Mouse (Mus musculus) forebrain, embryonic 16.5 days (tissue): ENCODE measurements around the gene Lyl1. TPM values are rescaled to one million over a fixed set of nuclear protein-coding genes. Genes with fewer than 3 reads are reported as not detected.

ENCODE experiments used
- ATAC-seq: fragments of 200-750 bp; cut with Nextera tagmentation; 2 replicates; pipeline ENCODE4 v1.8.0; 2017; ENCODE audit warnings: mild to moderate bottlenecking, moderate library complexity
- H3K27ac ChIP-seq: fragments of 300-500 bp; sonication (generic); 2 replicates; pipeline ENCODE4 v1.5.1; 2014; ENCODE audit warnings: low read length, control low read depth
- H3K27me3 ChIP-seq: fragments of 300-500 bp; sonication (generic); replicated peaks from 2 replicates; pipeline ENCODE4 v1.6.1; 2014; ENCODE audit warnings: low read length; ENCODE audit not compliant: control insufficient read depth, insufficient read depth
- H3K36me3 ChIP-seq: fragments of 300-500 bp; sonication (generic); 2 replicates; pipeline ENCODE4 v1.6.1; 2014; ENCODE audit not compliant: control insufficient read depth, insufficient read depth
- H3K4me1 ChIP-seq: fragments of 300-500 bp; sonication (generic); replicated peaks from 2 replicates; pipeline ENCODE4 v1.6.1; 2014; ENCODE audit warnings: low read length; ENCODE audit not compliant: control insufficient read depth, insufficient read depth
- H3K4me2 ChIP-seq: fragments of 300-500 bp; sonication (generic); 2 replicates; pipeline ENCODE4 v1.6.1; 2014; ENCODE audit warnings: mild to moderate bottlenecking, low read length, control low read depth
- H3K4me3 ChIP-seq: fragments of 300-500 bp; sonication (generic); replicated peaks from 2 replicates; pipeline ENCODE4 v1.5.1; 2014; ENCODE audit warnings: mild to moderate bottlenecking, low read length, control low read depth
- H3K9ac ChIP-seq: fragments of 300-500 bp; sonication (generic); replicated peaks from 2 replicates; pipeline ENCODE4 v1.6.1; 2014; ENCODE audit warnings: low read depth, low read length, control low read depth
- H3K9me3 ChIP-seq: fragments of 300-500 bp; sonication (generic); 2 replicates; pipeline ENCODE4 v1.6.1; 2016; ENCODE audit warnings: low read length; ENCODE audit not compliant: control insufficient read depth
- WGBS: fragments of 180-500 bp; shearing (Covaris S2); extraction: QIAGEN DNeasy Blood & Tissue Kit; methylation state at CpG from one replicate; pipeline ENCODE4 v1.1.7; 2014; 5-methylcytosine and 5-hydroxymethylcytosine counted together
- polyA plus RNA-seq: library from polyadenylated mRNA; unstranded; fragments of >200 nt; fragmentation: Nextera tagmentation; extraction: Ambion mirVana; gene quantifications from 2 replicates; pipeline ENCODE4 v1.2.1, GENCODE M21; 2015

Lyl1 gene
- 2.6 and 2.9 TPM in 2 replicates for polyA plus RNA-seq

DNA sequence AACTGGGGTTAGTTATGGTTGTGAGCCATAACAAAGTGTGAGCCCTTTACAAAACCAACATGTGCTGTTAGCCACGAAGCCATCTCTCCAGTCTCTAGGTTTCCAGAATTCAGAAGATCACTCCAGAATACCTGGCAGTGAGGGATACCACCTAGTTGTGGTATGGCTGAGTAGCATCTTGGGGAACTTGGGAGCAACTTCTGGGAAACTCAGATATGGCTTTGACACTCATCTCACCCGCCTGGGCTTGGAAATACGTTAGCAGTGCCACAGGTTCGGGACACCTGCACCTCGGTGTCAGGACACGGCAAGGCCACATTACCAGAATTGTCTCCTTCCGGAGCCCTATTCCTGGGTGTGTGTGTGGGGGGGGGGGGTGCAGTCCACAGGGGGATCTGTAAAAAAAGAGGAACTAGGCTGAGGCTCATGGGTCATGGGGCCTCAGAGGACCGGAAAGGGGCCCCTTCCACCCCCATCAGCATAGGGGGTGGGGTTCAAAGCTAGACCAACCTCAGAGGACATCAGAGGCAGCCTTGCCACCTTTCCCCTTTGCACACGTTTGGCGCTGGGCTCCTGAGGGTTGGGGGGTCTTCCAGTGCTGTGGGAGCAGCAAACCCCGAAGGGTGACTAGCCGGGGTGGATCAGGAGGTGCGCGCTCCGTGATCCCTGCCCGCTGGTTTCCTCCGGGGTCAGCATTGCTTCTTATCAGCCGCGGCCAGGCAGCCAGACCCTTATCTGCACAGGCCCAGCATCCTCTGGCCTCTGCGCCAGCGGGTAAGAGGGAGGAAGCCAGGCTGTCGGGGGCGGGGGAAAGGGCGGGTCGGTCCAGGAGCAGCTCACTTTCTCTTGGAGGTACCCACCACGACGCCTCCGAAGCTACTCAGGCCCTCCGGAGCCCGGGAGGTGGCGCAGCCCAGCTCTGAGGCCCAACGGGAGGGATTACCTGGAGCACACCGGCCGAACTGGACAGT is at the start of gene Lyl1:
Gene Lyl1 (plus strand): TSS at position 517 of the 971 bp plus-strand sequence.
- no peak within 1 kb of the TSS for H3K4me3 ChIP-seq
- ATAC-seq, result no peak
- WGBS, result 19% methylated on average over 33 of the region's 34 CpGs

DNA sequence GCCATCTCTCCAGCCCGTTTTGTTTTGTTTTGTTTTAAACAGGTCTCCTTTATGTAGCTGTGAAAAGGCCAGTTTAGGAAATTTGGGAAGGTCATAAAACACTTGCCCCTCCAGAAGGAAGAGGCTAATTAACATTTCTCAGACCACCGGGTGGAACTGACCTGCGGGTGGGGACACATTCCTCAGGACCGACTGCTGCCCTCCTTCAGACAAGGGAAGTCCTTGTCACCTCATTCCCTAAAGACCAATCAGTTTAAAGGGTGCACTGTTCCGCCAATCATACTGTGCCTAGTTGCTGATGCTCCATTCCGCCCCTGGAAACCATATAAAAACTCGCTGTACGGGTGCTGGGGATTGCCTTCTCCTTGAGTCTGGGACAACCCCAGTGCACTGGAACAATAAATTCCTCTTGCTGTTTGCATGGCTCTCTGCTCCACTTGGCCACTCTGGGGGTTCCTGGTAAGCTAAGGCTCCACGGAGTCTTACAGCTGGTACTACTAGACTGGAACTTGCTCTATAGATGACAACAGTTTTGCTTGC is 48.1 kb upstream of the Lyl1 start:
- Histone ChIP-seq H3K4me2 (no peak overlapping the region), H3K4me1 (peaks cover 18% of the 10 kb centered on the region), H3K36me3 (no peaks in the 10 kb centered on the region), H3K27me3 (no peaks in the 10 kb centered on the region), H3K27ac (no peak overlapping the region), H3K9ac (no peak overlapping the region), H3K4me3 (no peak overlapping the region), H3K9me3 (no peaks in the 10 kb centered on the region)
- no peak for ATAC-seq
- 70% methylated on average over 9 of the region's 9 CpGs for WGBS

More for the DNA sequence above, at the start of gene Lyl1:
- H3K4me1 ChIP-seq, result peaks cover 36% of the 10 kb centered on the region
- H3K27me3 ChIP-seq, result peaks cover 29% of the 10 kb centered on the region
- peaks cover 14% of the 10 kb centered on the region; the same call in 1 of the 2 replicates for H3K36me3 ChIP-seq
- no peak within 1 kb of the TSS for H3K4me2 ChIP-seq
- H3K9ac ChIP-seq, result peak within 1 kb of the TSS; percentile 29; the same call in 1 of the 2 replicates
- H3K27ac ChIP-seq, result peak within 1 kb of the TSS; percentile 60
- no peaks in the 10 kb centered on the region for H3K9me3 ChIP-seq

DNA sequence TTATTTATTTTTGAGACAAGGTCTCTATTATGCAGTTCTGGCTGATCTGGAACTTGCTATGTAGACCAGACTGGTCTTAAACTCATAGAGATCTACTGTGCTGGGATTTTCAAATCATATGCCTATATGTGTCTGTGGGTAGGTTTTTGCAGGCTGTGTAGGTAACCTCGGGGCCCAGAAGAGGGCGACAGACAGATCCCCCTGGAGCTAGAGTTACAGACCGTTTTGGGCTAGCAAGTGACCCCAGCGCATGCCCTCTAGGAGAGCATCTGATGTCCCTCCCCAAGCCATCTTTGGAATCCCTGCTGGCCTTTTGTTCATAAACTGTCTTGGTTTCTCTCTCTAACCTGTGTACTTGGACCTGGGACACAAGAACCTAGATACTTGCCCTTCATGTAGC is 46.7 kb upstream of the Lyl1 start:
- no peaks in the 10 kb centered on the region for H3K27me3 ChIP-seq
- no peak for ATAC-seq
- 0 out of 2 replicates have a peak overlapping the region, but pooled peaks have one; percentile 10 for H3K27ac ChIP-seq
- H3K36me3 ChIP-seq, result no peaks in the 10 kb centered on the region
- H3K4me3 ChIP-seq, result no peak overlapping the region
- peaks cover 20% of the 10 kb centered on the region for H3K4me1 ChIP-seq
- no peaks in the 10 kb centered on the region for H3K9me3 ChIP-seq
- H3K9ac ChIP-seq, result no peak overlapping the region
- WGBS, result 46% methylated on average over 4 of the region's 4 CpGs
- H3K4me2 ChIP-seq, result no peak overlapping the region

DNA sequence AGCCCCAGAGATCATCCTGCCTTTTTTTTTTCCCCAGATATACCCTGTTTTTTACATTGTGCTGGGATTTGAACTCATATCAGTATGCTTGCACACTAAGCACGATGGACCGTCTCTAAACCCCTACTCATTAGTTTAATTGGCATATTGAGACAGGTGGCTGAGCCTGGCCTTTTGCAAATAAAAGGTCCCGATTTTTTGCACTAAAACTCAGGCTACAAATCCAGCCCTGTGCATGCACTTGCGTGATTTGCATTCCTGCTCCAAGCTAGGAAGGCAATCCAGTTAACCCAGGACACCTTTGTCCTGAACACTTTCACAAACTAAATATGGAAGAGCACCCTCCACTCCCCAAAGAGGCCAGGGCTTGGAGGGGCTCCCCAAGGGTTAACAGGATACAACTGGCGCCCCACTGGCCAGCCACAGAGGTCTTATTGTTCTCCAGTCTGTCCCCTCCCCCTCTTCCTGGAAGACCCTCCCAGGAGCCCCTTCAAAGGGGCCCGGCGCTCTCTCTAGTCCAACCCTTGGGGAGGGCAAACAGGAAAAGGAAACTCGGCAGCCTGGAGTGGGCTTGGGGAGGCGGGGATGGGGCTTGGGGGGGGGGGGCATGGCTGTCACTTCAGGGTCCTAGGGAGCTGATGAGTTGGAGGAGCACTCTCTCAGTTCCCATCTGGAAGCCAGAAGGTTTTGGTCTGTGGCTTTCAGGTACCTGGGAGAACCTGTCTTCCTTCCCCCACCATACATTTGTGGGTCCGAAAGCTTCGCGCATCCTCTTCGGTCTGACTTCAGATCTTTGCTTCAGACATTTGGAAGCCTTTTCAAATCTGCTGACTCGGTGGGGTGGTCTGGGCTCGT is 45.7 kb upstream of the Lyl1 start:
- no peaks in the 10 kb centered on the region for H3K9me3 ChIP-seq
- no peaks in the 10 kb centered on the region for H3K27me3 ChIP-seq
- H3K36me3 ChIP-seq, result no peaks in the 10 kb centered on the region
- peak; percentile 66 for ATAC-seq
- 2% methylated on average over 13 of the region's 15 CpGs for WGBS
- peak overlapping the region; percentile 49 for H3K9ac ChIP-seq
- H3K27ac ChIP-seq, result peak overlapping the region; percentile 71
- H3K4me2 ChIP-seq, result peak overlapping the region; percentile 47
- peaks cover 30% of the 10 kb centered on the region for H3K4me1 ChIP-seq
- peak overlapping the region; percentile 25; the same call in 1 of the 2 replicates for H3K4me3 ChIP-seq

DNA sequence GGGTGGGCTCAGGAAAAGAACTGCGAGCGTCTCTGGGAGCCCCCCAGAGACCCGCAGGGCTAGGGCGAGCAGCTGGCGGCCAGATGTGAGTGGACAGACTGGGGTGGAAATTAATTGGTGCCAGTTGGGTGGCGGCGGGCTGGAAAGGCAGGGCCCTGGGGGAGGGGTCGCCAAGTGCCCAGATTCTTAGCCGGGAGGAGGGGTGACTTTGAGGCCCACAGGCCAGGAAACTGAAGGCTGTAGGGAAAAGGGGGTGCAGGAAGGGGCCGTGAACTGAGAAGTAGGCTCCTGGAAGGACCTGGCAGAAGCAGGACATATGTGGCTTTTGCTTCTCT is 45.1 kb upstream of the Lyl1 start:
- H3K4me3 ChIP-seq, result peak overlapping the region; percentile 25
- no peaks in the 10 kb centered on the region for H3K9me3 ChIP-seq
- no peaks in the 10 kb centered on the region for H3K36me3 ChIP-seq
- H3K9ac ChIP-seq, result peak overlapping the region; percentile 49
- peak overlapping the region; percentile 47 for H3K4me2 ChIP-seq
- peak overlapping the region; percentile 71 for H3K27ac ChIP-seq
- H3K27me3 ChIP-seq, result no peaks in the 10 kb centered on the region
- peaks cover 35% of the 10 kb centered on the region for H3K4me1 ChIP-seq
- 2% methylated on average over 10 of the region's 10 CpGs for WGBS
- 0 out of 2 replicates have a peak, but pooled peaks have one; percentile 5 for ATAC-seq

DNA sequence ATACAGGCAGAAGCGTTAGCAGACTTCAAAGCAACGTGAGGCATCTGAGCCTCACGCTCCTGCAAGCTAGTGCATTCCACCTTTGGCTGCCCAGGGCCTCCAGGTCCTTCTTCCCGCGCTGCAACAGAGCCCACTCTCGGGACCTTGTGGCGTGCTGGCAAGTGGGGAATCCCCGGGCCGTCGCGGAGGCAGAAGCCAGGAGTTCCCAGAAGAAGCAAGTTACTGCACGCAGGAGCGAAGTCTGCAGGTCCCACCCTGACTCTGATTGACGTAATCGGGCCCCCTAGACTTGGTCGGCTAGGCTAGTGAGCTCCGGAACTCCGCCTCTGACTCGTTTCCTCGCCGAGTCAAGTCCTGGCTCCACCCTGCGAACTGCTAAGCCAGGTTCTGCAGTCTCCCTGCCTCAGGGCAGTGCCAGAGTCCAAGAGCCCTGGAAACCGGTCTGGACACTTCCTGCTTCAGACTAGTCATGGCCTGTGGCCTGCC is 44.6 kb upstream of the Lyl1 start:
- no peak for ATAC-seq
- Histone ChIP-seq H3K9ac (peak overlapping the region; percentile 49), H3K27me3 (no peaks in the 10 kb centered on the region), H3K27ac (peak overlapping the region; percentile 71), H3K4me1 (peaks cover 41% of the 10 kb centered on the region), H3K4me2 (peak overlapping the region; percentile 47), H3K4me3 (peak overlapping the region; percentile 25), H3K36me3 (no peaks in the 10 kb centered on the region), H3K9me3 (no peaks in the 10 kb centered on the region)
- 5% methylated on average over 23 of the region's 23 CpGs for WGBS

DNA sequence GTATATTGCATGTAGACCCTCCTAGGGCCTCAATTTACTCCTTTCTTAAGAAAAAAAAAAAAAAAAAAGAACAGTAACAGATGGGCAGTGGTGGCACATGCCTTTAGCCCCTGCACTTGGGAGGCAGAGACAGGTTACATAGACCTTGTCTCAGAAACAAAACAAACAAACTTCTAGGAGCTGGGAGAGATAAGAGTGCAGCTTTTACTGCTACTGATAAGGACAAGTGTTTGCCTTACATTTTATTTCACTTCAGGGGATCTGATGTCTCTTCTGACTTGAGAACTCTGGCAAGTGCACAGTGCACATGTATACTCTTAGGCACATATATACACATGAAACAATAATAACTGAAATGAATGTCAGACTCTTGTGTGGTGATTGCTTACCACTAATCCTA is 44.1 kb upstream of the Lyl1 start:
- Histone ChIP-seq H3K27me3 (no peaks in the 10 kb centered on the region), H3K4me1 (peaks cover 45% of the 10 kb centered on the region), H3K4me2 (no peak overlapping the region), H3K36me3 (no peaks in the 10 kb centered on the region), H3K27ac (0 out of 2 replicates have a peak overlapping the region, but pooled peaks have one; percentile 0), H3K9me3 (no peaks in the 10 kb centered on the region), H3K4me3 (no peak overlapping the region), H3K9ac (no peak overlapping the region)
- no peak for ATAC-seq

DNA sequence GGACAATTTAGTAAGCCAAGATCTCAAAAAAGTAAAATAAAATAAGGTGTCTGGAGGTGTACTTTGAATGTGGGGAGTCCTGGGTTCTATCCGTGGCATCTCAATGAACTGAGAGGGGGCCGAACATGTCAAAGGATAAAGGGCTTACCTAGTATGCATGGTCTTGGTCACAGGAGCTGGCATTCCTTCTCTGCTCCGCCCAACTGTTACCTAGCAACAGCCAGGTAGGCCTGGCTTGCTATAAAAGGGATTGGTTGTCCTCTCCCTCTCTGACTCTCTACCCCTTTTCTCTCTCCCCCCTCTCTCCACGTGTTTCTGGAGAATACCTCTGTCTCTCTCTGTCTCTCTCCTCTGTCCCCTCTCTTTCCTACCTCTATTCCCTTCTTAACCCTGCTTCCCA is 43.6 kb upstream of the Lyl1 start:
- no peak overlapping the region for H3K4me2 ChIP-seq
- no peak overlapping the region for H3K27ac ChIP-seq
- WGBS, result 52% methylated on average over 4 of the region's 4 CpGs
- H3K27me3 ChIP-seq, result no peaks in the 10 kb centered on the region
- no peaks in the 10 kb centered on the region for H3K36me3 ChIP-seq
- no peak overlapping the region for H3K4me3 ChIP-seq
- no peak overlapping the region for H3K9ac ChIP-seq
- H3K9me3 ChIP-seq, result no peaks in the 10 kb centered on the region
- H3K4me1 ChIP-seq, result peaks cover 48% of the 10 kb centered on the region
- ATAC-seq, result no peak

DNA sequence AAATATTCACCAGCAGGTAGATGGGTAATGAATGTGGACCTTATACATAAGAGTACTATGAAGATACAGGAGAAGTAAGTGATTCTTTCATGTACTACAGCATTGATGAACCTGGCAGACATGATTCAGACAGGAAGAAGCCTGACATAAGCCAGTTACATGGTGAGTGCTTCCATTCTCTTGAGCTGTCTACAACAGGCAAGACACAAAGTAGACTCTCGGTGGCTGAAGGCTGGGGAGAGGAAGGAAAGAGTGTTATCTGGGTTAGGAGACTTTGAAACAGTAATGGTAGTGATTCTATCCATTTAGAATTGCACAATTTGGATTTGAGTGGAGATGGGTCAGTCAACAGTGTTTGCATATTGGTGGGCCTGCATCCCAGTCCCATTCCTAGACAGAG is 42.3 kb upstream of the Lyl1 start:
- Histone ChIP-seq H3K27ac (no peak overlapping the region), H3K9ac (no peak overlapping the region), H3K9me3 (no peaks in the 10 kb centered on the region), H3K36me3 (no peaks in the 10 kb centered on the region), H3K27me3 (no peaks in the 10 kb centered on the region), H3K4me2 (no peak overlapping the region), H3K4me3 (no peak overlapping the region), H3K4me1 (peaks cover 58% of the 10 kb centered on the region)
- no peak for ATAC-seq
- 69% methylated on average over 1 of the region's 1 CpGs for WGBS
